In genomic region chr19:29973396-29973795, GRCm38 (mm10) we compare ENCODE assay signal across 33 mouse cellular contexts. TPM values are rescaled to one million over a fixed set of nuclear protein-coding genes. Genes with fewer than 3 reads are reported as not detected.
DNase-seq lines count a peak whose midpoint lies in the region; ATAC-seq lines count a peak whose summit lies in the region.
"Had no signal": no experiment of that assay in that cellular context is flagged by ENCODE, and none has a peak within 500 bp of the region (broad histone marks: within the 10 kb centered on the region; RNA-seq: fewer than 3 reads in every experiment).

No protein-coding gene starts in this region.

- WGBS in heart, embryonic 11.5 days (ENCODE audit: insufficient replicate concordance) = 68% methylated on average over 5 of the region's 5 CpGs
- 78% methylated on average over 5 of the region's 5 CpGs for WGBS in hindbrain, embryonic 12.5 days

- ATAC-seq in heart, embryonic 11.5 days (replicated peaks; ENCODE audit: insufficient number of reproducible peaks, low FRiP score, low TSS enrichment) = no peak
- ATAC-seq in hindbrain, embryonic 12.5 days (ENCODE audit: low FRiP score) = no peak
- ATAC-seq: inflammation-experienced regulatory T-cells, adult 6 months; midbrain, embryonic 13.5 days had no signal

- no peaks in the 10 kb centered on the region for H3K4me1 ChIP-seq in heart, embryonic 11.5 days (ENCODE audit: control insufficient read depth, insufficient read depth, low read length)
- H3K4me1 ChIP-seq in brown adipose tissue, adult 24 weeks (ENCODE audit: control insufficient read depth, insufficient read depth, insufficient read length, low read length) = peaks cover 5% of the 10 kb centered on the region; the same call in 1 of the 2 replicates
- no peaks in the 10 kb centered on the region for H3K4me1 ChIP-seq in hindbrain, embryonic 12.5 days
- H3K4me1 ChIP-seq: embryonic facial prominence, embryonic 13.5 days; forebrain, embryonic 12.5 days; liver, embryonic 13.5 days; megakaryocyte, embryonic 14.5 days; midbrain, embryonic 13.5 days had no signal

- H3K9ac ChIP-seq in heart, embryonic 11.5 days (ENCODE audit: low read depth, low read length) = no peak overlapping the region
- H3K9ac ChIP-seq in hindbrain, embryonic 12.5 days = no peak overlapping the region
- H3K9ac ChIP-seq: embryonic facial prominence, embryonic 13.5 days; forebrain, embryonic 12.5 days; hindbrain, embryonic 14.5 days; liver, embryonic 13.5 days; midbrain, embryonic 13.5 days had no signal

- no peak overlapping the region for H3K4me3 ChIP-seq in heart, embryonic 11.5 days (ENCODE audit: low read depth, low read length)
- H3K4me3 ChIP-seq in brown adipose tissue, adult 24 weeks (ENCODE audit: insufficient read depth, low read depth, low read length) = no peak overlapping the region
- no peak overlapping the region for H3K4me3 ChIP-seq in hindbrain, embryonic 12.5 days
- H3K4me3 ChIP-seq: embryonic facial prominence, embryonic 13.5 days; erythroblast, embryonic 14.5 days; forebrain, embryonic 12.5 days; liver, embryonic 13.5 days; megakaryocyte, embryonic 14.5 days; midbrain, embryonic 13.5 days had no signal

- H3K27ac ChIP-seq in heart, embryonic 11.5 days (ENCODE audit: low read depth, low read length) = no peak overlapping the region
- H3K27ac ChIP-seq in brown adipose tissue, adult 24 weeks (replicated peaks; ENCODE audit: low read depth, low read length) = 0 out of 2 replicates have a peak overlapping the region, but pooled peaks have one; percentile 37
- no peak overlapping the region for H3K27ac ChIP-seq in hindbrain, embryonic 12.5 days
- H3K27ac ChIP-seq: embryonic facial prominence, embryonic 13.5 days; forebrain, embryonic 12.5 days; hindbrain, embryonic 14.5 days; kidney, postnatal 0 days; liver, embryonic 13.5 days; midbrain, embryonic 13.5 days had no signal

- H3K36me3 ChIP-seq in heart, embryonic 11.5 days (ENCODE audit: control insufficient read depth, insufficient read depth, low read length) = no peaks in the 10 kb centered on the region
- H3K36me3 ChIP-seq in hindbrain, embryonic 12.5 days = no peaks in the 10 kb centered on the region
- H3K36me3 ChIP-seq: embryonic facial prominence, embryonic 13.5 days; forebrain, embryonic 12.5 days; liver, embryonic 13.5 days; midbrain, embryonic 13.5 days had no signal

- H3K4me2 ChIP-seq in heart, embryonic 11.5 days = no peak overlapping the region
- H3K4me2 ChIP-seq in hindbrain, embryonic 12.5 days (replicated peaks) = no peak overlapping the region
- H3K4me2 ChIP-seq: embryonic facial prominence, embryonic 13.5 days; forebrain, embryonic 12.5 days; hindbrain, embryonic 14.5 days; liver, embryonic 13.5 days; midbrain, embryonic 13.5 days had no signal

- DNase-seq in heart, adult 18-20 months = peak; percentile 66 to 84
- DNase-seq in heart, adult 8-10 months (ENCODE audit: low spot score) = peak; percentile 66
- DNase-seq in heart, postnatal 4 days = peak; percentile 18
- DNase-seq in embryo, embryonic 9.5 days (ENCODE audit: extremely low spot score) = no peak
- no peak for DNase-seq in layer of hippocampus, adult 9-11 months
- DNase-seq: cerebellum, adult 11-12 months; cerebellum, postnatal 25 days; kidney, adult 2 months; liver, embryonic 13.5 days; lung, adult 2 months; lung, postnatal 14 days; right cerebral cortex, postnatal 14 days had no signal

- no peaks in the 10 kb centered on the region for H3K27me3 ChIP-seq in heart, embryonic 11.5 days (ENCODE audit: control insufficient read depth, insufficient read depth, low read length)
- no peaks in the 10 kb centered on the region for H3K27me3 ChIP-seq in hindbrain, embryonic 12.5 days
- H3K27me3 ChIP-seq: embryonic facial prominence, embryonic 13.5 days; forebrain, embryonic 12.5 days; midbrain, embryonic 13.5 days had no signal

- no peaks in the 10 kb centered on the region for H3K9me3 ChIP-seq in heart, embryonic 11.5 days (replicated peaks; ENCODE audit: control insufficient read depth, low read length)
- H3K9me3 ChIP-seq in hindbrain, embryonic 12.5 days (replicated peaks) = no peaks in the 10 kb centered on the region
- H3K9me3 ChIP-seq: embryonic facial prominence, embryonic 13.5 days; forebrain, embryonic 12.5 days; midbrain, embryonic 13.5 days had no signal

RNA-seq across cellular contexts. Expression of gene Trpd52l3, which starts 30.2 kb away (rescaled TPM):
- not detected for total RNA-seq in heart, adult 18-20 months (2021)
- polyA plus RNA-seq in heart, embryonic 11.5 days (2014; fragmentation: Nextera tagmentation; extraction: Ambion mirVana) = not detected in 2 replicates
- polyA plus RNA-seq in brown adipose tissue, adult 24 weeks (2012; ENCODE audit: insufficient read depth, insufficient read length, missing spikeins) = not detected in 2 replicates
- total RNA-seq in heart, adult 8-10 months (2022) = not detected
- not detected for total RNA-seq in heart, postnatal 4 days (2021)
- polyA plus RNA-seq in hindbrain, embryonic 12.5 days (2016; fragmentation: Nextera tagmentation; extraction: Ambion mirVana) = not detected in 2 replicates
- total RNA-seq: adrenal gland, adult 18-20 months; adrenal gland, postnatal 4 days; gastrocnemius, postnatal 4 days; layer of hippocampus, postnatal 25 days; left cerebral cortex, postnatal 14 days; monocyte, adult 5-6 weeks had no signal
- polyA plus RNA-seq: embryonic facial prominence, embryonic 13.5 days; erythroblast, embryonic 14.5 days; forebrain, embryonic 12.5 days; heart, embryonic 16.5 days; hindbrain, embryonic 14.5 days; inflammation-experienced regulatory T-cells, adult 6 months; kidney, adult 2 months; kidney, postnatal 0 days; limb, embryonic 14.5 days; liver, embryonic 13.5 days; lung, adult 2 months; midbrain, embryonic 13.5 days; neural tube, embryonic 11.5 days; spleen, adult 2 months had no signal

RNA-seq across cellular contexts. Expression of gene Il33, which starts 48.5 kb away (rescaled TPM):
- 1 to 10 TPM; 4.9 to 8.3 TPM for total RNA-seq in heart, adult 18-20 months (2021)
- 1.3 and 3.1 TPM in 2 replicates for polyA plus RNA-seq in heart, embryonic 11.5 days (2014; fragmentation: Nextera tagmentation; extraction: Ambion mirVana)
- 1.3 and 7.2 TPM in 2 replicates for polyA plus RNA-seq in brown adipose tissue, adult 24 weeks (2012; ENCODE audit: insufficient read depth, insufficient read length, missing spikeins)
- total RNA-seq in heart, adult 8-10 months (2022) = 10 to 100 TPM in 2 of 4 experiments, 1 to 10 TPM in 2; 5.7 to 12.2 (median 9.4) TPM
- total RNA-seq in heart, postnatal 4 days (2021) = 1 to 10 TPM; 2.5 to 3.4 TPM
- polyA plus RNA-seq in hindbrain, embryonic 12.5 days (2016; fragmentation: Nextera tagmentation; extraction: Ambion mirVana) = 1.7 and 1.8 TPM in 2 replicates
- total RNA-seq: monocyte, adult 5-6 weeks had no signal
- polyA plus RNA-seq: erythroblast, embryonic 14.5 days had no signal

RNA-seq across cellular contexts. Expression of gene Uhrf2, which starts 56.9 kb away (rescaled TPM):
- total RNA-seq in heart, adult 18-20 months (2021) = 10 to 100 TPM; 18.8 to 24.0 TPM
- polyA plus RNA-seq in heart, embryonic 11.5 days (2014; fragmentation: Nextera tagmentation; extraction: Ambion mirVana) = 58.3 and 60.5 TPM in 2 replicates
- polyA plus RNA-seq in brown adipose tissue, adult 24 weeks (2012; ENCODE audit: insufficient read depth, insufficient read length, missing spikeins) = 13.2 and 19.0 TPM in 2 replicates
- 10 to 100 TPM; 16.9 to 20.2 (median 19.0) TPM for total RNA-seq in heart, adult 8-10 months (2022)
- total RNA-seq in heart, postnatal 4 days (2021) = 10 to 100 TPM; 30.4 to 33.0 TPM
- 83.7 and 92.6 TPM in 2 replicates for polyA plus RNA-seq in hindbrain, embryonic 12.5 days (2016; fragmentation: Nextera tagmentation; extraction: Ambion mirVana)

Comparison
In these comparisons a context has a peak if more than half of its experiments do, and no peak if none do; other contexts are left out.
1. DNase-seq: peak in heart, adult 18-20 months (2 of 2), heart, adult 8-10 months (single experiment) and heart, postnatal 4 days (single experiment); none in embryo, embryonic 9.5 days (single experiment) and layer of hippocampus, adult 9-11 months (single experiment).